Mouse (Mus musculus) adrenal gland, adult 2 months (tissue): ENCODE results near the gene Cpm. TPM values are rescaled to one million over a fixed set of nuclear protein-coding genes. Genes with fewer than 3 reads are reported as not detected.

Experiments used
- polyA plus RNA-seq: library from polyadenylated mRNA; depleted of rRNA; stranded (reverse); fragments of >200 nt; gene quantifications from 2 replicates; pipeline ENCODE4 v1.2.3, GENCODE M21; 2012; rRNA removed
- total RNA-seq, 2 experiments: library from RNA; stranded (reverse); gene quantifications; 2 replicates each; pipeline ENCODE4 v1.2.3; 2021

Gene Cpm
- total and polyA plus RNA-seq, 3 experiments, result 19.2 to 29.3 (median 21.4) TPM

Other genes with a start within 250 kb of the Cpm start
- gene Cpsf6, start 249.5 kb upstream of the Cpm start, total RNA-seq, result 10 to 100 TPM; 49.8 to 72.7 TPM
- 62.5 and 78.5 TPM in 2 replicates for gene Cpsf6, start 249.5 kb upstream of the Cpm start, polyA plus RNA-seq
- 10 to 100 TPM; 47.0 to 55.4 TPM for gene Mdm2, start 81.3 kb downstream of the Cpm start, total RNA-seq
- 145 and 155 TPM in 2 replicates for gene Mdm2, start 81.3 kb downstream of the Cpm start, polyA plus RNA-seq
- 10 to 100 TPM; 10.4 to 20.4 TPM for gene Slc35e3, start 116.9 kb downstream of the Cpm start, total RNA-seq
- 9.1 and 9.2 TPM in 2 replicates for gene Slc35e3, start 116.9 kb downstream of the Cpm start, polyA plus RNA-seq
- 10 to 100 TPM; 14.0 to 14.7 TPM for gene Nup107, start 163.2 kb downstream of the Cpm start, total RNA-seq
- gene Nup107, start 163.2 kb downstream of the Cpm start, polyA plus RNA-seq, result 1.8 and 1.9 TPM in 2 replicates
- 100 to 1,000 TPM; 115 to 119 TPM for gene Rap1b, start 216.5 kb downstream of the Cpm start, total RNA-seq
- gene Rap1b, start 216.5 kb downstream of the Cpm start, polyA plus RNA-seq, result 7.2 and 9.6 TPM in 2 replicates